Mouse (Mus musculus): ENCODE results near the gene Smpd1. TPM values are rescaled to one million over a fixed set of nuclear protein-coding genes. Genes with fewer than 3 reads are reported as not detected.

Gene Smpd1
- polyA plus RNA-seq, 2 experiments = 33.7 to 49.5 TPM

- H3K9ac ChIP-seq (ENCODE audit: low read depth, low read length, severe bottlenecking) = no peak overlapping the region
- peaks cover 43% of the 10 kb centered on the region for H3K36me3 ChIP-seq (ENCODE audit: control insufficient read depth, insufficient read depth, low read length)
- ATAC-seq (ENCODE audit: low FRiP score, low read depth) = no peak
- no peak for TF ChIP-seq POLR2A (IDR thresholded peaks at IDR 0.05; ENCODE audit: borderline replicate concordance, extremely low read depth, insufficient read depth, insufficient read length)
- 83% methylated on average over 11 of the region's 11 CpGs for WGBS
- no peak overlapping the region for H3K4me2 ChIP-seq (replicated peaks; ENCODE audit: low read depth, low read length, severe bottlenecking)
- no peaks in the 10 kb centered on the region for H3K27me3 ChIP-seq (ENCODE audit: control insufficient read depth, insufficient read depth, low read length)
- H3K4me1 ChIP-seq (ENCODE audit: control insufficient read depth, insufficient read depth, low read length) = peaks cover 13% of the 10 kb centered on the region
- H3K4me3 ChIP-seq (replicated peaks; ENCODE audit: low read length) = no peak overlapping the region
- DNase-seq (ENCODE audit: low spot score) = no peak
- H3K27ac ChIP-seq (replicated peaks; ENCODE audit: low read depth, low read length) = no peak overlapping the region
- no peaks in the 10 kb centered on the region for H3K9me3 ChIP-seq (ENCODE audit: control insufficient read depth, low read length)
These were observed 3.5 kb downstream of the Smpd1 start for GRCm38 (mm10) chr7:105557671-105558070.

- H3K4me1 ChIP-seq (ENCODE audit: control insufficient read depth, insufficient read depth, low read length) = peaks cover 10% of the 10 kb centered on the region
- no peak overlapping the region for H3K27ac ChIP-seq (replicated peaks; ENCODE audit: low read depth, low read length)
- H3K27me3 ChIP-seq (ENCODE audit: control insufficient read depth, insufficient read depth, low read length) = no peaks in the 10 kb centered on the region
- H3K4me3 ChIP-seq (replicated peaks; ENCODE audit: low read length) = no peak overlapping the region
- no peak for DNase-seq (ENCODE audit: low spot score)
- no peak for TF ChIP-seq POLR2A (IDR thresholded peaks at IDR 0.05; ENCODE audit: borderline replicate concordance, extremely low read depth, insufficient read depth, insufficient read length)
- no peak overlapping the region for H3K9ac ChIP-seq (ENCODE audit: low read depth, low read length, severe bottlenecking)
- no peak for ATAC-seq (ENCODE audit: low FRiP score, low read depth)
- no peak overlapping the region for H3K4me2 ChIP-seq (replicated peaks; ENCODE audit: low read depth, low read length, severe bottlenecking)
- peaks cover 49% of the 10 kb centered on the region for H3K36me3 ChIP-seq (ENCODE audit: control insufficient read depth, insufficient read depth, low read length)
- 91% methylated on average over 8 of the region's 9 CpGs for WGBS
- no peaks in the 10 kb centered on the region for H3K9me3 ChIP-seq (ENCODE audit: control insufficient read depth, low read length)
These were observed 4.9 kb downstream of the Smpd1 start for GRCm38 (mm10) chr7:105559016-105559415.

- ATAC-seq (ENCODE audit: low FRiP score, low read depth) (no peak), DNase-seq (ENCODE audit: low spot score) (no peak)
- WGBS = 88% methylated on average over 3 of the region's 3 CpGs
- H3K27me3 ChIP-seq (ENCODE audit: control insufficient read depth, insufficient read depth, low read length) = no peaks in the 10 kb centered on the region
- no peaks in the 10 kb centered on the region for H3K9me3 ChIP-seq (ENCODE audit: control insufficient read depth, low read length)
- no peak overlapping the region for H3K27ac ChIP-seq (replicated peaks; ENCODE audit: low read depth, low read length)
- H3K4me3 ChIP-seq (replicated peaks; ENCODE audit: low read length) = no peak overlapping the region
- H3K9ac ChIP-seq (ENCODE audit: low read depth, low read length, severe bottlenecking) = no peak overlapping the region
- H3K36me3 ChIP-seq (ENCODE audit: control insufficient read depth, insufficient read depth, low read length) = peaks cover 80% of the 10 kb centered on the region
- H3K4me1 ChIP-seq (ENCODE audit: control insufficient read depth, insufficient read depth, low read length) = no peaks in the 10 kb centered on the region
- H3K4me2 ChIP-seq (replicated peaks; ENCODE audit: low read depth, low read length, severe bottlenecking) = no peak overlapping the region
- no peak for TF ChIP-seq POLR2A (IDR thresholded peaks at IDR 0.05; ENCODE audit: borderline replicate concordance, extremely low read depth, insufficient read depth, insufficient read length)
These were observed 8.2 kb downstream of the Smpd1 start for GRCm38 (mm10) chr7:105562317-105562716.

DNA sequence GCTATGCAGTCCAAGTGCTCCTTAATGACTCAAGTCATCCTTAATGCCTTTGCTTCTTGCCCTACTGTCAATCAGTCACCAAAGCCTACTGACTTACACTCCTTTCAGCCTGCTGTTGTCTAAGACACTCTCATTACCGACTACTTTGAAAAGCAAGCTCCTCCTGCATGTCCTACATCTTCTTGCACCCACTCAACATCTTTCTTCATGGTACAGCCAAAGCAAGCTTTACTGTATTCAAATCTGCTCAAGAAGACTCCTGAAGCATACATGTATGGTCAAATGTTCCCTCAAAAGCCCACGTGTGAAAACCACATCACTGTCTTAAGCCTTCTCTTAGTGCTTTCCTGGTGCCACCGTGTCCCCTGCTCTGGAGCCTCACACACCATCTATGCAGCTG, 9.2 kb downstream of the Smpd1 start:
- Histone ChIP-seq H3K9me3 (ENCODE audit: control insufficient read depth, low read length) (no peaks in the 10 kb centered on the region), H3K27ac (replicated peaks; ENCODE audit: low read depth, low read length) (no peak overlapping the region), H3K9ac (ENCODE audit: low read depth, low read length, severe bottlenecking) (no peak overlapping the region), H3K4me2 (replicated peaks; ENCODE audit: low read depth, low read length, severe bottlenecking) (no peak overlapping the region), H3K4me3 (replicated peaks; ENCODE audit: low read length) (no peak overlapping the region), H3K36me3 (ENCODE audit: control insufficient read depth, insufficient read depth, low read length) (peaks cover 78% of the 10 kb centered on the region), H3K4me1 (ENCODE audit: control insufficient read depth, insufficient read depth, low read length) (no peaks in the 10 kb centered on the region), H3K27me3 (ENCODE audit: control insufficient read depth, insufficient read depth, low read length) (no peaks in the 10 kb centered on the region)
- ATAC-seq (ENCODE audit: low FRiP score, low read depth) (no peak), DNase-seq (ENCODE audit: low spot score) (no peak)
- WGBS = 87% methylated on average over 3 of the region's 3 CpGs
- TF ChIP-seq POLR2A (IDR thresholded peaks at IDR 0.05; ENCODE audit: borderline replicate concordance, extremely low read depth, insufficient read depth, insufficient read length) = no peak

DNA sequence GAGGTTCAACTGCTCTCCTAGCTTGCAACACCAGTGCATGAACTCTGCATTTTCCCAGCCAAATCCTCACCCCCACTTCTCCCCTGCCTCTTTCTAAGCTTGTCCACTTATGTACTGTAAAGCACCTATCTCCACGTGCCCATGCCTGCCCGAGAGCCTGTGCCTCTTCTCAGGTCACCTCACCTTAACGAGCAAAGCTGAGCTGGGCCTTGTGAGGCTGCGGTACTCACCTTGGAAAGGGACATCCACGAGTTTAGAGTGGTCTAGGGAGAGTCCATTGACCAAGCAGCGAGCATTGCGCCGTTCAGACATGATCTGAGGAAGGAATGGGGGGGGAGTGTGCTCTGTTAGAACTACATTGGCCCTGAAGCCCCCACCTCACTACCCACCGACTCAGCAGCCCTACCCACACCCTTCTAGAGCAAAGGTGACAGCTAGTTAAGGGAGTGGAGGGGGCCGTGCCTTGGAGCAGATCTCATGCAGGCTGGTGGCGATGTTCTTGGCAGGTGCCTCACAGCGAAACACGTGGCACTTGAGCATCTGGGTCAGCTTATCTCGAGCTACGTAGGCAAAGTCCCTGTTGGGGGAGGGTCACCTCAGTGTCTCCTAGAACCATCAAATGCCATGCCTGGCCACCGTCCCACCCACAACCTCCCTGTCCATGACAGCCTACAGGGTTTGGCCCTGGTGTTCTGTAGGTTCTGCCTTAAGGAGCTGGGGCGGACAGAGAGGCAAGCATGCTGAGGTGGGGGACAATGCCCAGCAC, 11.1 kb downstream of the Smpd1 start:
- H3K4me3 ChIP-seq (replicated peaks; ENCODE audit: low read length) = no peak overlapping the region
- no peak for ATAC-seq (ENCODE audit: low FRiP score, low read depth)
- H3K27ac ChIP-seq (replicated peaks; ENCODE audit: low read depth, low read length) = no peak overlapping the region
- no peak for TF ChIP-seq POLR2A (IDR thresholded peaks at IDR 0.05; ENCODE audit: borderline replicate concordance, extremely low read depth, insufficient read depth, insufficient read length)
- H3K9me3 ChIP-seq (ENCODE audit: control insufficient read depth, low read length) = no peaks in the 10 kb centered on the region
- peaks cover 15% of the 10 kb centered on the region for H3K4me1 ChIP-seq (ENCODE audit: control insufficient read depth, insufficient read depth, low read length)
- H3K9ac ChIP-seq (ENCODE audit: low read depth, low read length, severe bottlenecking) = no peak overlapping the region
- peaks cover 61% of the 10 kb centered on the region for H3K36me3 ChIP-seq (ENCODE audit: control insufficient read depth, insufficient read depth, low read length)
- H3K27me3 ChIP-seq (ENCODE audit: control insufficient read depth, insufficient read depth, low read length) = no peaks in the 10 kb centered on the region
- WGBS = 84% methylated on average over 17 of the region's 17 CpGs
- H3K4me2 ChIP-seq (replicated peaks; ENCODE audit: low read depth, low read length, severe bottlenecking) = no peak overlapping the region
- no peak for DNase-seq (ENCODE audit: low spot score)
